Mouse (Mus musculus): ENCODE results near the gene Tmem110. TPM values are rescaled to one million over a fixed set of nuclear protein-coding genes. Genes with fewer than 3 reads are reported as not detected.
A peak's percentile ranks its signal among the peaks of the same experiment; 100 is the strongest.

Tmem110 gene
- total RNA-seq, 2 experiments from 2014 or later = 28.1 to 28.8 TPM

DNA sequence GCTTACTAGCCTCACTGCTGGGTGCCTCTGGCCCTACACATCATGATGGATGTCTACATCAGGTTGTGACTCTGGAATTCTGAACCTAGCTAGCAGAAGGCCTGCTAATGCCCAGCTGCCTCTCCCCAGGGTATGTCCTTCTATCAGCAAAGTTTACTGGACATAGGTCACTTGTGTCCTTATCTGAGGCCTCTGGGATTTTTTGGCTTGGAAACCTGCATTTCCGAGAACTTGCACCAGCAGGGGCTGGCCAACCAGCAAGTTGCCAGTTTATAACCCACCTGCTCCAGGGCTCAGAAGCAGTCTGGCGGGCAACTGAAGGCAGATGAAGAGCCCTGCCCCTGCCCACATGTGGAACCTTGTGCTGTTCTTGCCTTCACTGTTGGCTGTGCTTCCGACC lies 60.8 kb downstream of the Tmem110 start, which contains the start of gene Itih4:
Gene Itih4, plus strand, starts transcription at position 273 of the 400 bp plus-strand sequence.
- intact Hi-C loops (cut with DNase I) = loop anchor here (10.0 kb wide), 1 partner anchor 61 kb away; the partner anchor contains the start of gene Tmem110
- DNase-seq = no peak

DNA sequence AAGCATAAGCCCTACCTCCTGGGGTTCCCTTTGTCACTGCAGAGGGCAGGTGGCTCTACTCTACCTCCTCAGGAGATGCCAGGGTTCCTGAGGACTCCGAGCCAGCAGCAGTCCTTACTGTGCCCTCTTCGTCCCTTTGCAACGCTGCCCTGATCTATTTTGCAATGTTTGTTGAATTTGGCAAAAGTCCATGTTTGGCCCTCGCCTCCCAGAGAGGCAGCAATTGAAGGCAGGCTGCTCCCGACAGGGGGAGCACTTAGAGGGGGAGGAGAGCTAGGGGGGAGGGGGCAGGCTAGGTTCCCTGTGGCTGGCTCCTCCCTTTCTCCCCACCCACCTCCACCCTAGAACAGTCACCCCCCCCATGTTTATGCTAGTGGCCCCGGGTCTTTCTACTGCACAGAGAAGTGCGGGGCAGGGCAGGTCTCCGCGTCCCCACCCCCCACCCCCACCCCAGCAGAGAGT lies 62.9 kb downstream of the Tmem110 start:
- intact Hi-C loops (cut with DNase I) = loop anchor here (10.0 kb wide), 1 partner anchor 64 kb away; the partner anchor contains the start of gene Tmem110
- peak; percentile 47 for DNase-seq

- no peak for DNase-seq
- intact Hi-C loops (cut with DNase I) = no loop called here
Observed at GRCm38 (mm10) chr14:30899972-30900371, 74.6 kb downstream of the Tmem110 start.

DNA sequence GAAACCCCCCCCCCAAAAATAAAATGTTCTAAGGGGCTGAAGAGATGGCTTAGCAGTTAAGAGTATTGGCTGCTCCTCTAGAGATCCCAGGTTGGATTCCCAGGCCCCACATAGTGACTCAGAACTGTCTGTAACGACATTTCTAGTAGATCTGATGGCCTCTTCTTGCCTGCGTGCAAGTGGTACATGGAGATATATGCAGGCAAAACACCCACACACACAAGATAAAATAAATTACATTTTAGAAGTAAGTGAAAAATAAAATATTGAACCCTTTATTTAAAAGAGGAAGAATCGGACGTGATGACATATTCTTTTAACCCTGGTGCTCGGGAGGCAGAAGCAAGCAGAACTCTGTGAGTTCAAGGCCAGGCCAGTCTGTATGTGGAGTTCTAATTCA lies 77.2 kb downstream of the Tmem110 start:
- no peak for DNase-seq
- intact Hi-C loops (cut with DNase I) = no loop called here

DNA sequence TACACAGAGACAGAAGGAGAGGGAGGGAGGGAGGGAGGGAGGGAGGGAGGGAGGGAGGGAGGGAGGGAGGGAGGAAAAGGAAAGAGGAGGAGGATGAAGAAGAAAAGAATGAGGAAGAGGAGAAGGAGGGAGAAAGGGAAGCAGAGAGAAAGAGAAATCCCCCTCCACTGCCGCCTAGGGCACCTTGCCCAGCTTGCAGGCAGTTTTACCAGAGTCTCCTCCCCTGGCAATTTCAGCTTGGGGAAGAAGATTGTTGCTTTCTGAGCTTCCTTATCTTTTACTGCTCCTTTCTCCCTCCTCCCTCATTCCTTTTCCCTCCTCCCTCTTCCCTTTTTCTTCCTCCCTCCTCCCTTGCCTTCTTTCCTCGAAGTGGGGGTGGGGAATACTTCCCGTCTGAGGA lies 77.6 kb downstream of the Tmem110 start:
- intact Hi-C loops (cut with DNase I) = no loop called here
- no peak for DNase-seq

- intact Hi-C loops (cut with DNase I) = no loop called here
Observed at GRCm38 (mm10) chr14:30904307-30904706, 78.9 kb downstream of the Tmem110 start.

GRCm38 (mm10) chr14:30906001-30906400 lies 80.6 kb downstream of the Tmem110 start:
- no peak for DNase-seq
- intact Hi-C loops (cut with DNase I) = no loop called here

More at GRCm38 (mm10) chr14:30904307-30904706, 78.9 kb downstream of the Tmem110 start:
- no peak for DNase-seq

DNA sequence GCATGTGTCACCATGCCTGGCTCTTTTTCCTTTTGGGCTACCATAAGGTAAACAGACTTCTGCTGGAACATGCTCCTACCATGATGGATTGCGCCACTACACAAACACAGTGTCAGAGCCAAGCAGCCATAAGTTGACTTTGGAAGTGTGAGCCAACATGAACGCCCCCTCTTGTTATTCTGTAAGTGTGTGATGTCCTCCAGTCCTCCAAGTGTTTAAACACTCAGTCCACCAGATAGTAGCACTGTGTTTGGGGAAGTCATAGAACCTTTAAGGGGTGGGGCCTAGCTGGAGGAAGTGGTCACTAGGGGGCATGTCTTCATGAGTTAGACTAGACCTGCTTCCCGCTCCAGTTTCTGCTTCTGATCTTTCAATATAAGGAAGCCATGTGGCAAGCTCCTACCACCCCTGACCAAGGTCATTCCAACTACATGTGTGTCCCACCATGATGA lies 82.5 kb downstream of the Tmem110 start:
- DNase-seq = no peak
- intact Hi-C loops (cut with DNase I) = no loop called here

DNA sequence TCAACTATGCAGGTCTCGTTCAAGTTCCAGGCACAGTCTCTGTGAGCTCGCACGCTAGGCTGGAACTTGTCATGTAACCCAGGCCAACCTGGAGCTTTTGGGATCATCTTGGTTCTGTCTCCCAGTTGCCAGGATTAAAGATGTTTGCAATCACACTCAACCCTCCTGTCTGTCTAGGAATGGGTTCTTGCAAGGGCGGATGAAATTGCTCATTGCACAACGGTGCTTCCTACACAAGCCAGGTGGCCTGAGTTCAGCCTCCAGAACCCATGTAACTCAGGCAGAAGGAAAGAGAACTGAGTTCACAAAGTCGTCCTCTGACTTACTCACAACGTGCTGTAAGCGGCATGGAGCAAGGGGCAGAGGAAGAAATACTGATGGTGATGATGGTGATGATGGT lies 85.8 kb downstream of the Tmem110 start:
- no peak for DNase-seq
- intact Hi-C loops (cut with DNase I) = no loop called here

DNA sequence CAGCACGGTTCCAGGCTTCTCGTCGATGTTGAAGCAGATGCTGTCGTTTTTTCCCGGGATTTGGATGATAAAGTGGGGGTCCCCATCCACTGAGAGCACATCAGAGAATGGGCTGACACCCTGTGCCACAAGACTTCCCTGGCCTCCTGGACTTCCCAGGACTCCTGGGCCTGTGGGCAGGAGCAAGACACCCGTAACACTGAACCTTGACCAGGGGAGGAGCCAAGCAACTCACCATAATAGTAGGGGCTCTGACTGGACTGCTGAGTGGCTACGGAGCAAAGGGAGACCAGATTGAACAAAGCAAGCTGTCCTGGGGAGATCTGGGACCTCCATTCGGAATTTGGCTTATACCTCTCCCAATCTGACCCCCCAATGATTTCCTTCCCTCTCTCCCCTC lies 87.3 kb downstream of the Tmem110 start:
- no peak for DNase-seq
- intact Hi-C loops (cut with DNase I) = no loop called here

- DNase-seq = peak; percentile 28
- intact Hi-C loops (cut with DNase I) = no loop called here
Observed at GRCm38 (mm10) chr14:30913404-30913803, 88.0 kb downstream of the Tmem110 start.

DNA sequence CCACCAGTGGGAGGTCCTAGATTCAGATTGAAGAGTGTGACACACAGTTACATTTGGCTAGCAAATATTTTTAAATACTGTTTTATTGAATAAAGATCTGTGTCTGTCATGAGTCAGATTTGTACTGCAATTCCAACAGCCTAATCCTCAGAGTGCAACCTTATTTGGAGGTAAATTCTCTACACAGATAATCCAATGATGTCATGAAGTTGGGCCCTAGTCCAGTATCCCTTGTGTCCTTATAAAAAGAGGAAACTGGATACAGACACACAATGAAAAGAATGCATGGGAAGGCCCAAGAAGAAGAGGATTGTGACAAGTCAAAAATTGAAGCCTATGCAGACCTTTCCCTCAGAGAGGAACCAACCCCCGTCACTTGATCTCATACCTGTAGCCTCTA lies 91.1 kb downstream of the Tmem110 start:
- intact Hi-C loops (cut with DNase I) = no loop called here

GRCm38 (mm10) chr14:30922053-30922670 lies 96.8 kb downstream of the Tmem110 start:
- intact Hi-C loops (cut with DNase I) = no loop called here
- no peak for DNase-seq

More for the DNA sequence above, 91.1 kb downstream of the Tmem110 start:
- DNase-seq = no peak

- DNase-seq = peak; percentile 45
Observed at GRCm38 (mm10) chr14:30923375-30924105, 98.2 kb downstream of the Tmem110 start, which contains the start of gene Itih3. Gene Itih3, minus strand, starts transcription at chr14:30923760.

DNA sequence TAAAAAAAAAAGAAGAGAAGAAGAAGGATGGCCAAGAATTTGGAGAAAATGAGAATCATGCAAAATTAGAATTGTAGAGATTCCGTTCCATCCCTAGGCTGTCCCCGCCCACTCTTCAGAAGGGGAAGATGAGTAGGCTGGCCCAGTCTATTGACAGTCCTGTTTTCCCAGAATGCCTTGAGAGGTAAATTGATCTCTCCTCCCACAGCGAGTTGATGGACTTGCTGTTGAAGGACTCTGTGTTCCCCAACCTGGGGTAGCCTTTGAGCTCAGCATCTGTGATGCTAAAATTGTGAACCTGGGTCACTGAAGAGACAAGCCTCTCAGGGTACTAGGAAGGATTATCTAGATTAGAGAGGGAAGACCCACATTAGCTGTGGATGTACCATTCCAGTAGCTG lies 100.1 kb downstream of the Tmem110 start:
- no peak for DNase-seq
- intact Hi-C loops (cut with DNase I) = no loop called here

More at GRCm38 (mm10) chr14:30923375-30924105, 98.2 kb downstream of the Tmem110 start, which contains the start of gene Itih3:
- intact Hi-C loops (cut with DNase I) = no loop called here

Other genes starting within 250 kb of the Tmem110 start
- gene Prkcd, start 199.4 kb upstream of the Tmem110 start, total RNA-seq (2021) = 10 to 100 TPM; 39.5 to 41.4 TPM
- 10 to 100 TPM in 1 of 2 experiments, 1 to 10 TPM in 1; 8.3 to 11.9 TPM for gene Rft1, start 171.2 kb upstream of the Tmem110 start, total RNA-seq (2021)
- gene Sfmbt1, start 110.7 kb upstream of the Tmem110 start, total RNA-seq (2021) = 10 to 100 TPM; 28.3 to 32.4 TPM
- gene Mustn1, start 53.6 kb downstream of the Tmem110 start, total RNA-seq (2021) = 1 to 10 TPM; 1.1 to 1.4 TPM
- gene Itih4, start 60.9 kb downstream of the Tmem110 start, total RNA-seq (2021) = not detected
- gene Itih3, start 98.2 kb downstream of the Tmem110 start, total RNA-seq (2021) = 1 to 10 TPM; 2.4 to 3.7 TPM
- gene Itih1, start 117.7 kb downstream of the Tmem110 start, total RNA-seq (2021) = not detected
- 10 to 100 TPM; 15.7 to 16.5 TPM for gene Nek4, start 125.8 kb downstream of the Tmem110 start, total RNA-seq (2021)
- gene Glt8d1, start 175.8 kb downstream of the Tmem110 start, total RNA-seq (2021) = 10 to 100 TPM; 43.8 to 46.2 TPM
- 100 to 1,000 TPM; 158 to 166 TPM for gene Spcs1, start 176.1 kb downstream of the Tmem110 start, total RNA-seq (2021)
- gene Pbrm1, start 193.5 kb downstream of the Tmem110 start, total RNA-seq (2021) = 100 to 1,000 TPM; 107 to 110 TPM
- gene Gnl3, start 193.6 kb downstream of the Tmem110 start, total RNA-seq (2021) = 10 to 100 TPM; 68.3 to 79.3 TPM

All from left cerebral cortex, postnatal 4 days (tissue).